Mouse (Mus musculus) layer of hippocampus, postnatal 36 days (tissue): ENCODE measurements around the gene Zfp423. TPM values are rescaled to one million over a fixed set of nuclear protein-coding genes. Genes with fewer than 3 reads are reported as not detected.
A peak's percentile ranks its signal among the peaks of the same experiment; 100 is the strongest.

Experiments
- DNase-seq, 2 experiments: peaks; one replicate each; pipeline ENCODE4 v3.0.0; 2022
- total RNA-seq, 2 experiments: library from RNA; stranded (reverse); gene quantifications; 2 replicates each; pipeline ENCODE4 v1.2.3; 2021

The Zfp423 gene
- total RNA-seq, 2 experiments from 2014 or later = 32.0 to 32.5 TPM

- DNase-seq = no peak
These were observed 15.0 kb downstream of the Zfp423 start for GRCm38 (mm10) chr8:87944225-87944934.

- DNase-seq = no peak
These were observed 15.7 kb downstream of the Zfp423 start for GRCm38 (mm10) chr8:87943651-87944091.

GRCm38 (mm10) chr8:87940646-87941045 is 18.7 kb downstream of the Zfp423 start:
- DNase-seq = no peak

GRCm38 (mm10) chr8:87939308-87939936 is 20.0 kb downstream of the Zfp423 start:
- DNase-seq = no peak

- DNase-seq = peak; percentile 49 to 55
These were observed 20.8 kb downstream of the Zfp423 start for GRCm38 (mm10) chr8:87938351-87939232.

GRCm38 (mm10) chr8:87937211-87937610 is 22.2 kb downstream of the Zfp423 start:
- no peak for DNase-seq

- no peak for DNase-seq
These were observed 24.2 kb downstream of the Zfp423 start for GRCm38 (mm10) chr8:87935088-87935680.

- no peak for DNase-seq
These were observed 25.2 kb downstream of the Zfp423 start for GRCm38 (mm10) chr8:87934175-87934574.

GRCm38 (mm10) chr8:87933752-87934151 is 25.6 kb downstream of the Zfp423 start:
- no peak for DNase-seq

GRCm38 (mm10) chr8:87928857-87929256 is 30.5 kb downstream of the Zfp423 start:
- no peak for DNase-seq

GRCm38 (mm10) chr8:87927034-87927830 is 32.2 kb downstream of the Zfp423 start:
- DNase-seq = no peak

GRCm38 (mm10) chr8:87926098-87926890 is 33.1 kb downstream of the Zfp423 start:
- no peak for DNase-seq

GRCm38 (mm10) chr8:87922936-87923335 is 36.5 kb downstream of the Zfp423 start:
- DNase-seq = no peak

- DNase-seq = no peak
These were observed 36.9 kb downstream of the Zfp423 start for GRCm38 (mm10) chr8:87922446-87922845.

- peak; percentile 18 to 30 for DNase-seq
These were observed 41.4 kb downstream of the Zfp423 start for GRCm38 (mm10) chr8:87918004-87918403.

- DNase-seq = no peak
These were observed 43.6 kb downstream of the Zfp423 start for GRCm38 (mm10) chr8:87915763-87916162.

- DNase-seq = no peak
These were observed 45.0 kb downstream of the Zfp423 start for GRCm38 (mm10) chr8:87914247-87914967.

GRCm38 (mm10) chr8:87908940-87909339 is 50.5 kb downstream of the Zfp423 start:
- DNase-seq = peak in 1 of 2 experiments; percentile 20

- no peak for DNase-seq
These were observed 54.0 kb downstream of the Zfp423 start for GRCm38 (mm10) chr8:87905404-87905803.

GRCm38 (mm10) chr8:87904108-87904507 is 55.3 kb downstream of the Zfp423 start:
- no peak for DNase-seq
